Comparison of ENCODE assay signal across 9 mouse cellular contexts in genomic region chr8:34484551-34485335, GRCm38 (mm10).
A peak's percentile ranks its signal among the peaks of the same experiment; 100 is the strongest.
DNase-seq lines count a peak whose midpoint lies in the region; ATAC-seq and TF ChIP-seq lines count a peak whose summit lies in the region.
"Had no signal": no experiment of that assay in that cellular context is flagged by ENCODE, and none has a peak within 500 bp of the region (broad histone marks: within the 10 kb centered on the region; RNA-seq: fewer than 3 reads in every experiment).

No protein-coding gene starts in this region.

- H3K9ac ChIP-seq in heart, postnatal 0 days (replicated peaks; ENCODE audit: low read depth, low read length): no peak overlapping the region
- H3K9ac ChIP-seq: limb, embryonic 15.5 days had no signal

- H3K27me3 ChIP-seq in cerebellum, adult 2 months (ENCODE audit: control insufficient read depth, insufficient read depth, low read length): no peaks in the 10 kb centered on the region; the same call in 1 of the 2 replicates
- no peaks in the 10 kb centered on the region for H3K27me3 ChIP-seq in heart, postnatal 0 days (ENCODE audit: control insufficient read depth, insufficient read depth, low read length)
- H3K27me3 ChIP-seq in thymus, adult 2 months (ENCODE audit: control insufficient read depth, insufficient read depth, low read length): no peaks in the 10 kb centered on the region
- H3K27me3 ChIP-seq: limb, embryonic 15.5 days had no signal

- no peak overlapping the region for H3K4me3 ChIP-seq in cerebellum, adult 2 months (replicated peaks; ENCODE audit: insufficient read depth, low read depth, low read length)
- no peak overlapping the region for H3K4me3 ChIP-seq in heart, postnatal 0 days (ENCODE audit: low read depth, low read length)
- H3K4me3 ChIP-seq in thymus, adult 2 months (ENCODE audit: control insufficient read depth, insufficient read depth, low read length): no peak overlapping the region
- H3K4me3 ChIP-seq: limb, embryonic 15.5 days had no signal

- no peak overlapping the region for H3K4me2 ChIP-seq in heart, postnatal 0 days (ENCODE audit: low read depth, low read length)
- H3K4me2 ChIP-seq: limb, embryonic 15.5 days had no signal

- no peaks in the 10 kb centered on the region for H3K36me3 ChIP-seq in heart, postnatal 0 days (replicated peaks; ENCODE audit: control insufficient read depth, insufficient read depth, low read length)
- H3K36me3 ChIP-seq in thymus, adult 2 months (ENCODE audit: control insufficient read depth, insufficient read depth, low read length): no peaks in the 10 kb centered on the region
- H3K36me3 ChIP-seq: limb, embryonic 15.5 days had no signal

- 71% methylated on average over 6 of the region's 6 CpGs for WGBS in cerebellum, adult 2 months
- WGBS in heart, postnatal 0 days: 62% methylated on average over 6 of the region's 6 CpGs
- WGBS in thymus, adult 2 months: 64% methylated on average over 6 of the region's 6 CpGs

- H3K27ac ChIP-seq in cerebellum, adult 2 months (ENCODE audit: insufficient read depth, low read length): no peak overlapping the region
- H3K27ac ChIP-seq in heart, postnatal 0 days (ENCODE audit: low read depth): no peak overlapping the region
- H3K27ac ChIP-seq in thymus, adult 2 months (ENCODE audit: control insufficient read depth, insufficient read depth, low read length): no peak overlapping the region
- H3K27ac ChIP-seq: limb, embryonic 15.5 days had no signal

- H3K4me1 ChIP-seq in cerebellum, adult 2 months (ENCODE audit: control insufficient read depth, insufficient read depth, low read length): no peaks in the 10 kb centered on the region
- no peaks in the 10 kb centered on the region for H3K4me1 ChIP-seq in heart, postnatal 0 days (ENCODE audit: control insufficient read depth, insufficient read depth)
- H3K4me1 ChIP-seq in thymus, adult 2 months (replicated peaks; ENCODE audit: control insufficient read depth, insufficient read depth, low read length): peaks cover 10% of the 10 kb centered on the region
- H3K4me1 ChIP-seq: limb, embryonic 15.5 days had no signal

- no peaks in the 10 kb centered on the region for H3K9me3 ChIP-seq in heart, postnatal 0 days (replicated peaks; ENCODE audit: control insufficient read depth, low read length)
- H3K9me3 ChIP-seq: limb, embryonic 15.5 days had no signal

- DNase-seq in layer of hippocampus, adult 11-12 months (ENCODE audit: low spot score): peak; percentile 78
- no peak for DNase-seq in layer of hippocampus, postnatal 36 days
- peak; percentile 64 for DNase-seq in ES-CJ7 (ENCODE audit: low read depth, low spot score)
- peak; percentile 36 to 60 for DNase-seq in cerebellum, adult 2 months
- DNase-seq in heart, postnatal 0 days (ENCODE audit: low spot score): peak; percentile 60
- peak; percentile 67 to 70 for DNase-seq in kidney, postnatal 36 days
- peak; percentile 89 for DNase-seq in lung, postnatal 36 days
- DNase-seq in thymus, adult 2 months: peak; percentile 69

- no peak for TF ChIP-seq POLR2A in cerebellum, adult 2 months (IDR thresholded peaks at IDR 0.05; ENCODE audit: borderline replicate concordance, insufficient read depth, low read length)
- TF ChIP-seq POLR2A in thymus, adult 2 months (IDR thresholded peaks at IDR 0.05; ENCODE audit: control insufficient read depth, extremely low read depth, insufficient read depth, low read length, poor library complexity): no peak

- no peak for TF ChIP-seq EP300 in heart, postnatal 0 days (IDR thresholded peaks at IDR 0.05; ENCODE audit: low read depth)

- TF ChIP-seq CTCF in cerebellum, adult 2 months (IDR thresholded peaks at IDR 0.05; ENCODE audit: borderline replicate concordance, insufficient read depth, low read depth, low read length): peak; percentile 55; the same call in 1 of the 2 replicates
- peak; percentile 70 for TF ChIP-seq CTCF in heart, postnatal 0 days (IDR thresholded peaks at IDR 0.05; ENCODE audit: low read depth)
- TF ChIP-seq CTCF in thymus, adult 2 months (IDR thresholded peaks at IDR 0.05; ENCODE audit: borderline replicate concordance, control insufficient read depth, extremely low read depth, insufficient read depth, low read length, poor library complexity): no peak

- ATAC-seq in heart, postnatal 0 days (ENCODE audit: insufficient read depth, low read depth): 0 out of 2 replicates have a peak, but pooled peaks have one; percentile 66

Comparison
In these comparisons a context has a peak if more than half of its experiments do, and no peak if none do; other contexts are left out.
1. DNase-seq: peak in layer of hippocampus, adult 11-12 months (single experiment), ES-CJ7 (single experiment), cerebellum, adult 2 months (2 of 2), heart, postnatal 0 days (single experiment), kidney, postnatal 36 days (2 of 2), lung, postnatal 36 days (single experiment) and thymus, adult 2 months (single experiment); none in layer of hippocampus, postnatal 36 days (0 of 2).